Mouse (Mus musculus) hindbrain, embryonic 11.5 days (tissue): ENCODE results near the gene Olfr133. TPM values are rescaled to one million over a fixed set of nuclear protein-coding genes. Genes with fewer than 3 reads are reported as not detected.
"Not testable (repeated sequence)": the region's sequence is repeated elsewhere in the genome, so short reads cannot be mapped to it uniquely, and the experiment has no call there.

Experiments used
- ATAC-seq: fragments of 200-750 bp; cut with Nextera tagmentation; 2 replicates; pipeline ENCODE4 v1.8.0; 2017; ENCODE audit warnings: mild to moderate bottlenecking, moderate TSS enrichment, moderate library complexity; ENCODE audit not compliant: low FRiP score
- DNase-seq: peaks from one replicate; pipeline ENCODE4 v3.0.0-alpha.2; 2015; ENCODE audit warnings: low spot score
- H3K27ac ChIP-seq: fragments of 300-500 bp; sonication (generic); 2 replicates; pipeline ENCODE4 v1.5.1; 2014; ENCODE audit warnings: mild to moderate bottlenecking, low read depth, low read length
- H3K27me3 ChIP-seq: fragments of 300-500 bp; sonication (generic); 2 replicates; pipeline ENCODE4 v1.6.1; 2014; ENCODE audit warnings: mild to moderate bottlenecking, low read length, moderate library complexity, mixed read lengths; ENCODE audit not compliant: control insufficient read depth, insufficient read depth
- H3K36me3 ChIP-seq: fragments of 300-500 bp; sonication (generic); 2 replicates; pipeline ENCODE4 v1.6.1; 2014; ENCODE audit warnings: mild to moderate bottlenecking, low read length, moderate library complexity, mixed read lengths; ENCODE audit not compliant: control insufficient read depth, insufficient read depth
- H3K4me1 ChIP-seq: fragments of 300-500 bp; sonication (generic); replicated peaks from 2 replicates; pipeline ENCODE4 v1.6.1; 2014; ENCODE audit warnings: low read length, mixed read lengths; ENCODE audit not compliant: control insufficient read depth, insufficient read depth
- H3K4me2 ChIP-seq: fragments of 300-500 bp; sonication (generic); replicated peaks from 2 replicates; pipeline ENCODE4 v1.6.1; 2014; ENCODE audit warnings: mild to moderate bottlenecking, low read depth, low read length
- H3K4me3 ChIP-seq: fragments of 300-500 bp; sonication (generic); 2 replicates; pipeline ENCODE4 v1.5.1; 2014; ENCODE audit warnings: low read depth, low read length
- H3K9ac ChIP-seq: fragments of 300-500 bp; sonication (generic); 2 replicates; pipeline ENCODE4 v1.6.1; 2014; ENCODE audit warnings: low read depth, low read length
- H3K9me3 ChIP-seq: fragments of 300-500 bp; sonication (generic); 2 replicates; pipeline ENCODE4 v1.6.1; 2016; ENCODE audit warnings: low read length; ENCODE audit not compliant: control insufficient read depth
- WGBS: fragments of 180-500 bp; shearing (Covaris S2); extraction: QIAGEN DNeasy Blood & Tissue Kit; methylation state at CpG from one replicate; pipeline ENCODE4 v1.1.7; 2014; 5-methylcytosine and 5-hydroxymethylcytosine counted together
- polyA plus RNA-seq: library from polyadenylated mRNA; unstranded; fragments of >200 nt; fragmentation: Nextera tagmentation; extraction: Ambion mirVana; gene quantifications from 2 replicates; pipeline ENCODE4 v1.2.1, GENCODE M21; 2014

Olfr133 gene
- polyA plus RNA-seq, result not detected in 2 replicates

- no peak within 1 kb of the TSS for H3K27ac ChIP-seq
Observed at GRCm38 (mm10) chr17:38144981-38145380, at the start of gene Olfr133. Gene Olfr133, plus strand, starts transcription at chr17:38145281.

GRCm38 (mm10) chr17:38124199-38124598 lies 20.9 kb upstream of the Olfr133 start:
- WGBS, result 92% methylated on average over 1 of the region's 1 CpGs
- ATAC-seq, H3K4me2 ChIP-seq: not testable (repeated sequence)

More at GRCm38 (mm10) chr17:38144981-38145380, at the start of gene Olfr133:
- Histone ChIP-seq H3K4me3 (no peak within 1 kb of the TSS), H3K27me3 (no peaks in the 10 kb centered on the region), H3K9me3 (no peaks in the 10 kb centered on the region), H3K4me2 (no peak within 1 kb of the TSS), H3K4me1 (no peaks in the 10 kb centered on the region), H3K36me3 (no peaks in the 10 kb centered on the region), H3K9ac (no peak within 1 kb of the TSS)
- DNase-seq (no peak), ATAC-seq (no peak)
- WGBS, result 61% methylated on average over 2 of the region's 2 CpGs

GRCm38 (mm10) chr17:38125371-38125770 lies 19.7 kb upstream of the Olfr133 start:
- not testable (repeated sequence) for H3K4me3 ChIP-seq, H3K4me2 ChIP-seq, H3K27me3 ChIP-seq, ATAC-seq, H3K9ac ChIP-seq, H3K27ac ChIP-seq, H3K36me3 ChIP-seq, DNase-seq, H3K4me1 ChIP-seq, H3K9me3 ChIP-seq
- 68% methylated on average over 3 of the region's 3 CpGs for WGBS

More at GRCm38 (mm10) chr17:38124199-38124598, 20.9 kb upstream of the Olfr133 start:
- not testable (repeated sequence) for H3K27ac ChIP-seq, H3K9ac ChIP-seq, H3K9me3 ChIP-seq, DNase-seq, H3K4me3 ChIP-seq, H3K27me3 ChIP-seq, H3K4me1 ChIP-seq, H3K36me3 ChIP-seq

GRCm38 (mm10) chr17:38134426-38134825 lies 10.7 kb upstream of the Olfr133 start, which contains the start of gene Olfr132:
Gene Olfr132, minus strand, starts transcription at chr17:38134526.
- no peaks in the 10 kb centered on the region for H3K27me3 ChIP-seq
- H3K27ac ChIP-seq, result no peak within 1 kb of the TSS
- H3K9ac ChIP-seq, result no peak within 1 kb of the TSS
- ATAC-seq, result no peak
- H3K4me2 ChIP-seq, result no peak within 1 kb of the TSS
- no peaks in the 10 kb centered on the region for H3K4me1 ChIP-seq
- H3K36me3 ChIP-seq, result no peaks in the 10 kb centered on the region
- WGBS, result 71% methylated on average over 1 of the region's 1 CpGs
- DNase-seq, result no peak
- H3K9me3 ChIP-seq, result no peaks in the 10 kb centered on the region
- no peak within 1 kb of the TSS for H3K4me3 ChIP-seq

GRCm38 (mm10) chr17:38171088-38171487 lies 26.0 kb downstream of the Olfr133 start, which contains the start of gene Olfr134:
Gene Olfr134, plus strand, starts transcription at chr17:38171388.
- H3K27me3 ChIP-seq, result no peaks in the 10 kb centered on the region
- no peak within 1 kb of the TSS for H3K27ac ChIP-seq
- no peak within 1 kb of the TSS for H3K9ac ChIP-seq
- no peaks in the 10 kb centered on the region for H3K9me3 ChIP-seq
- 69% methylated on average over 3 of the region's 3 CpGs for WGBS
- no peak within 1 kb of the TSS for H3K4me2 ChIP-seq
- no peaks in the 10 kb centered on the region for H3K36me3 ChIP-seq
- no peaks in the 10 kb centered on the region for H3K4me1 ChIP-seq
- no peak within 1 kb of the TSS for H3K4me3 ChIP-seq
- DNase-seq, result no peak
- ATAC-seq, result no peak

Other genes with a start within 250 kb of the Olfr133 start
- not detected in 2 replicates for gene Olfr127, start 244.8 kb upstream of the Olfr133 start, polyA plus RNA-seq
- gene Olfr128, start 224.7 kb upstream of the Olfr133 start, polyA plus RNA-seq, result not detected in 2 replicates
- gene Olfr761, start 192.2 kb upstream of the Olfr133 start, polyA plus RNA-seq, result not detected in 2 replicates
- gene Olfr129, start 85.2 kb upstream of the Olfr133 start, polyA plus RNA-seq, result not detected in 2 replicates
- gene Olfr130, start 81.4 kb upstream of the Olfr133 start, polyA plus RNA-seq, result not detected in 2 replicates
- gene Olfr131, start 56.6 kb upstream of the Olfr133 start, polyA plus RNA-seq, result not detected in 2 replicates
- not detected in 2 replicates for gene Olfr132, start 10.8 kb upstream of the Olfr133 start, polyA plus RNA-seq
- not detected in 2 replicates for gene Olfr134, start 26.1 kb downstream of the Olfr133 start, polyA plus RNA-seq
- not detected in 2 replicates for gene Olfr135, start 59.1 kb downstream of the Olfr133 start, polyA plus RNA-seq
- gene Olfr138, start 115.8 kb downstream of the Olfr133 start, polyA plus RNA-seq, result not detected in 2 replicates
- not detected in 2 replicates for gene Olfr137, start 162.3 kb downstream of the Olfr133 start, polyA plus RNA-seq
- not detected in 2 replicates for gene Olfr136, start 184.6 kb downstream of the Olfr133 start, polyA plus RNA-seq